Mouse (Mus musculus): ENCODE results near the gene 9530003J23Rik. TPM values are rescaled to one million over a fixed set of nuclear protein-coding genes. Genes with fewer than 3 reads are reported as not detected.
A peak's percentile ranks its signal among the peaks of the same experiment; 100 is the strongest.

Gene 9530003J23Rik
- polyA plus RNA-seq, 1 experiment from 2014 or later = not detected

DNA sequence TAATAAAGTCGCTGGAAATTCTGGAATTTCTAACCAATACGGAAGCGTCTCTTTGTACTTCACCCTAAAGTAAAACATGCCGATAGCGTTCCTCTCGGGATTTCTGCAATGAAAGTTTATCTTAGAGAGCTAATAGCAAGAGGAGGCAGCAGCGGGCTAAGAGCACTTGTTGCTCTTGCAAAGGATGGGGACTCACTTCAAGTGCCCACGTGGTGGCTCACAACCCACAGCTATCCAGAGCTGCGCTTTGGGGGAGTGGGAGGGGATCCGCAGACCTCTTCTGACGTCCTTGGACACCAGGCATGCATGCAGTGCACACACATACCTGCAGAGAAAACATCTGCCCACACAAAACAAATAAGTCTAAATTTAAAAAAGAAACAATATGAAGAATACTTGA, 2.6 kb downstream of the 9530003J23Rik start:
- no peaks in the 10 kb centered on the region for H3K27me3 ChIP-seq (ENCODE audit: control insufficient read depth, insufficient read depth, low read length)
- no peak overlapping the region for H3K9ac ChIP-seq (ENCODE audit: low read depth, low read length)
- no peaks in the 10 kb centered on the region for H3K4me1 ChIP-seq (replicated peaks; ENCODE audit: control insufficient read depth, insufficient read depth, low read length)
- WGBS = 70% methylated on average over 11 of the region's 11 CpGs
- no peak for ATAC-seq (ENCODE audit: low FRiP score)
- H3K4me2 ChIP-seq (replicated peaks; ENCODE audit: low read depth, low read length) = no peak overlapping the region
- H3K9me3 ChIP-seq (ENCODE audit: control insufficient read depth, low read length) = no peaks in the 10 kb centered on the region
- no peak overlapping the region for H3K27ac ChIP-seq (ENCODE audit: low read depth, low read length)
- no peaks in the 10 kb centered on the region for H3K36me3 ChIP-seq (ENCODE audit: control insufficient read depth, insufficient read depth, low read length)
- no peak for DNase-seq (ENCODE audit: low spot score)
- no peak overlapping the region for H3K4me3 ChIP-seq (ENCODE audit: low read depth, low read length)

DNA sequence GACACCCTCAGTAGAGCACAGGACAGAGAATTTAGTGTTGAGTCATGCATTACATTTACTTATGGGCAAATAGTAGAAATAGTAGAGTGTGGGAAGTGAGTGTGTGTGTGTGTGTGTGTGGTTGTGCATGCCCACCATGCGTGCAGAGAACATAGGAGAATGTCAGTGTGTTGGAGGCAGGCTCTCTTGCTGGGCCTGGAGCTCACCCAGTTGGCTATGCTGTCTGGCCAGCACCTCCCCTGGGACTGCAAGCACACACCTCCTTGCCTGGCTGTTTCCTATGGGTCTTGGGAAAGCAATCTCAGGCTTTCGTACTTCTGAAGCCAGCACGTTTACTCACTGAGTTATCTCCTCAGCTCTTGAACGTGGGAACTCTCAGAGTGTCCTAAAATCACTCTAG, 3.7 kb downstream of the 9530003J23Rik start:
- DNase-seq (ENCODE audit: low spot score) (no peak), ATAC-seq (ENCODE audit: low FRiP score) (no peak)
- Histone ChIP-seq H3K9me3 (ENCODE audit: control insufficient read depth, low read length) (no peaks in the 10 kb centered on the region), H3K4me2 (replicated peaks; ENCODE audit: low read depth, low read length) (no peak overlapping the region), H3K27ac (ENCODE audit: low read depth, low read length) (no peak overlapping the region), H3K4me1 (replicated peaks; ENCODE audit: control insufficient read depth, insufficient read depth, low read length) (no peaks in the 10 kb centered on the region), H3K36me3 (ENCODE audit: control insufficient read depth, insufficient read depth, low read length) (no peaks in the 10 kb centered on the region), H3K9ac (ENCODE audit: low read depth, low read length) (no peak overlapping the region), H3K27me3 (ENCODE audit: control insufficient read depth, insufficient read depth, low read length) (no peaks in the 10 kb centered on the region), H3K4me3 (ENCODE audit: low read depth, low read length) (no peak overlapping the region)
- WGBS = 73% methylated on average over 4 of the region's 4 CpGs

DNA sequence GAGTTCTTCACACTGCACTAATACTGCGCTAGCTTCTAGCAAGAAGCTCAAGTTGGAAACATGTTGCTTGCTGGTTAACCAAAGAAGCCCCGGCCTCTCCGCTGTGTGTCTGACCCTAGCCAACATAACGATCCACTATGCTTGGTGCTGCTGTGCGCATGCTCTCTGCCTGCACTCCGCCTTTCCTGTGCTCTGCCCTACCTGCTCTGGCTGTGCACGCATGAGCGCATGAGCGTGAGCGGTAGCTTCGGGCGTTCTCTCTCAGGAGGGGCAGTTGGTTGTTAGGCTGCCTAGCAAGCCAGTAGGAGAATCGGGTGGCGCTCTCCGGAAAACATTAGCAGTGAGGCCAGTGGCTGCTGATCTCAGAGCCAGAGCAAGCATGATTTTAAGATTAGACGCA, 8.7 kb downstream of the 9530003J23Rik start:
- 70% methylated on average over 16 of the region's 16 CpGs for WGBS
- no peak for DNase-seq (ENCODE audit: low spot score)
- Histone ChIP-seq H3K4me2 (replicated peaks; ENCODE audit: low read depth, low read length) (no peak overlapping the region), H3K36me3 (ENCODE audit: control insufficient read depth, insufficient read depth, low read length) (no peaks in the 10 kb centered on the region), H3K4me3 (ENCODE audit: low read depth, low read length) (no peak overlapping the region), H3K27ac (ENCODE audit: low read depth, low read length) (no peak overlapping the region), H3K27me3 (ENCODE audit: control insufficient read depth, insufficient read depth, low read length) (no peaks in the 10 kb centered on the region), H3K9ac (ENCODE audit: low read depth, low read length) (no peak overlapping the region), H3K4me1 (replicated peaks; ENCODE audit: control insufficient read depth, insufficient read depth, low read length) (no peaks in the 10 kb centered on the region), H3K9me3 (ENCODE audit: control insufficient read depth, low read length) (no peaks in the 10 kb centered on the region)
- no peak for ATAC-seq (ENCODE audit: low FRiP score)

DNA sequence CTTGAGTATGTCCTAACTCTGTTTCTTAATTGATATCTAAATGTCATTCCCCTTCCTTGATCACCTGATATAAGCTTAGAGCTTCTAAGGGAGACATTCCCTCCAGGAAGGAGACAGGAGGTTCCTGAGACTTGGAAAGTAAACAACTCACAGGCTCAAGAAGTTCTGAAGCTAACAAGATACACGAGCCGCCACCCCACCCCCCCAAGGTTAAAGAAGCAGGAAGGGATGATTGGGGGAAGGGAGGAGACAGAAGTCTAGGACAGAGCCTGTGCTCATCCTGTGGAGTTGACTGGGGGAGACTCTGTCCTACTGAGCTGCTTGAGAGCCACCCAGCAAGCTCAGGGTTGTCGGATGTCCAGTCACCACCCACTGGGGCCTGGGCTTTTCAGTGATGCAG, 12.5 kb downstream of the 9530003J23Rik start:
- no peak overlapping the region for H3K4me2 ChIP-seq (replicated peaks; ENCODE audit: low read depth, low read length)
- H3K27me3 ChIP-seq (ENCODE audit: control insufficient read depth, insufficient read depth, low read length) = no peaks in the 10 kb centered on the region
- H3K36me3 ChIP-seq (ENCODE audit: control insufficient read depth, insufficient read depth, low read length) = peaks cover 6% of the 10 kb centered on the region; the same call in 1 of the 2 replicates
- H3K9ac ChIP-seq (ENCODE audit: low read depth, low read length) = no peak overlapping the region
- no peak overlapping the region for H3K4me3 ChIP-seq (ENCODE audit: low read depth, low read length)
- WGBS = 83% methylated on average over 3 of the region's 3 CpGs
- ATAC-seq (ENCODE audit: low FRiP score) (no peak), DNase-seq (ENCODE audit: low spot score) (no peak)
- peaks cover 5% of the 10 kb centered on the region for H3K4me1 ChIP-seq (replicated peaks; ENCODE audit: control insufficient read depth, insufficient read depth, low read length)
- H3K27ac ChIP-seq (ENCODE audit: low read depth, low read length) = no peak overlapping the region
- H3K9me3 ChIP-seq (ENCODE audit: control insufficient read depth, low read length) = no peaks in the 10 kb centered on the region

DNA sequence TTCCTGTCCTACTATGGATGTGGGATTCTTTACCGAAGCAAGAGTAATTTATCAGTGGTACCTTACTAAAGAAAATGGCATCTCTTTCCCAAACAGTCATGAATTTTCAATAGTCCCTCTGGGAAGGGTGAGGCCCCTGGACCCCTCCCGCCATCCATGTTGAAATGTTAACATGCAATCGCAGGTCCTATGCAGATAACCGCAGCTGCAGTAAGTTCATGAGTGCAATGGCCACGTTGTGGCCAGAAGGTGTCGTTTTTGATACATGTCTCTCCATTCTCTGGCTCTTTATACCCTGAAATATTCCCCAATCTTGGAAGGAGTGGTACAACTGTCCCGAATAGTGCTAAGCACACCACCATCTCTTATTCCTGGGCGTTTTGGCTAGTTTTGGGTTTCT, 13.4 kb downstream of the 9530003J23Rik start:
- Histone ChIP-seq H3K27ac (ENCODE audit: low read depth, low read length) (no peak overlapping the region), H3K27me3 (ENCODE audit: control insufficient read depth, insufficient read depth, low read length) (no peaks in the 10 kb centered on the region), H3K9ac (ENCODE audit: low read depth, low read length) (no peak overlapping the region), H3K4me3 (ENCODE audit: low read depth, low read length) (peak overlapping the region; percentile 61; the same call in 1 of the 2 replicates), H3K4me2 (replicated peaks; ENCODE audit: low read depth, low read length) (peak overlapping the region; percentile 47; the same call in 1 of the 2 replicates), H3K4me1 (replicated peaks; ENCODE audit: control insufficient read depth, insufficient read depth, low read length) (peaks cover 5% of the 10 kb centered on the region), H3K9me3 (ENCODE audit: control insufficient read depth, low read length) (no peaks in the 10 kb centered on the region), H3K36me3 (ENCODE audit: control insufficient read depth, insufficient read depth, low read length) (peaks cover 7% of the 10 kb centered on the region; the same call in 1 of the 2 replicates)
- DNase-seq (ENCODE audit: low spot score) = peak; percentile 15
- no peak for ATAC-seq (ENCODE audit: low FRiP score)
- WGBS = 62% methylated on average over 8 of the region's 8 CpGs

DNA sequence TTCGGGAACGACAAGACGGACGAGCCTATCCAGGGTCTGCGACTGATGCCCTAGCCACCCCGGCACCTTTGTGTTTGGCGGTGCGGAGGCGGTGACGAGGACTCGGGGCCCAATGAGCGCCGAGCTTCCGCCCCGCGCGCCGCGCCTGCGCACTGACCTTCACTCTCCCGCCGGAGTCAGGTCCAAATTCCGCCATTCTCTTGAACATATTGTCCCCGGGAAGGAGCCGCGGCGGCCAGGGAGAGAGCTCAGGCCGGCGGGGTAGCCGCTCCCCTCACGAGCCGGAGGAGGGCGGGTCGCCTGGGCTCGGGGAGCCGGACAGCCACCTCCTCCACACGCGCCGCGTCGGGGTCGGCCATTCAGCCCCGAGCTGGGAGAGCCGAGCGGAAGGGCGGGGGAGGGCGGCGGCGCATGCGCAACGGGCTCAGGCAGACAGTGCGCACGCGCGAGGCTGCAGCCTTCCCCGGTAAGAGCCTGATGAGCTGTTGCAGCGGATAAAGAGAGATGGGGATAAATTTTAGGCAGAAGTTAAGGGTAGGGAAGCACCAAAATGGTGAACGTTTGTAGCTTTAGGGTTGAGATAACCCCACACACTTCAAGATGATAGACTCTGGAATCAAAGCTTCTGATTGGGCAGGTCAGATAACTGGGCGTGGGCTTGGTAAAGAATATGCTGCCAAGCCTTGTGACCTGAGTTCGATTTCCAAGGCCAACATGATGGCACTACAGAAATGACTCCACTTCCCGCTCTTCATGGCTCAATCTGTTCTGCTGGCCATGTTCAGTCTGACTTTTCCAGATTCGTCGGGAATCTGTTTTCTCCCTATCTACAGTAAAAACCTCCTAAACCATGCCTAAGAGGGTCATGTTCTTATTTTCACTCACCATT, 14.2 kb downstream of the 9530003J23Rik start, which contains the start of gene Yeats4:
Gene Yeats4, minus strand, starts transcription at position 406 of the 889 bp plus-strand sequence.
- peak within 1 kb of the TSS; percentile 61 for H3K4me3 ChIP-seq (ENCODE audit: low read depth, low read length)
- peak within 1 kb of the TSS; percentile 92 for H3K27ac ChIP-seq (ENCODE audit: low read depth, low read length)
- no peaks in the 10 kb centered on the region for H3K27me3 ChIP-seq (ENCODE audit: control insufficient read depth, insufficient read depth, low read length)
- H3K4me1 ChIP-seq (replicated peaks; ENCODE audit: control insufficient read depth, insufficient read depth, low read length) = peaks cover 5% of the 10 kb centered on the region
- H3K4me2 ChIP-seq (replicated peaks; ENCODE audit: low read depth, low read length) = peak within 1 kb of the TSS; percentile 47
- peak within 1 kb of the TSS; percentile 83 for H3K9ac ChIP-seq (ENCODE audit: low read depth, low read length)
- peak; percentile 98 for ATAC-seq (ENCODE audit: low FRiP score)
- peak; percentile 96 for DNase-seq (ENCODE audit: low spot score)
- H3K36me3 ChIP-seq (ENCODE audit: control insufficient read depth, insufficient read depth, low read length) = peaks cover 9% of the 10 kb centered on the region; the same call in 1 of the 2 replicates
- H3K9me3 ChIP-seq (ENCODE audit: control insufficient read depth, low read length) = no peaks in the 10 kb centered on the region
- WGBS = 1% methylated on average over 63 of the region's 63 CpGs

DNA sequence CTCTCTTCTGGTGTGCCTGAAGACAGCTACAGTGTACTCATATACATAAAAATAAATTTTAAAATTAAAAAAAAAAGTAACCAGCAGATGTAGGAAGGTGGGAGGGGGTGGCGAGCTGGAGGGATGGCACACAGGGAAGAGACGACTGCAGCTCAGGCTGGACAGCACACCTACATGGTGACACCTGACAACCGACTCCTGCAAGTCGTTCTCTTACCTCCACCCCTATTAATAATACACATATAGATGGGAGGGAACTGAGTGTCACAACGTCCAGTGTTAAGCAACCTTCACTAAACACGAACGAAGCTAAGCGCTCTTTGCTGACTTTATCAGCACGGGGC, 14.8 kb downstream of the 9530003J23Rik start:
- ATAC-seq (ENCODE audit: low FRiP score) = no peak; the same call in 1 of the 2 replicates
- 0% methylated on average over 9 of the region's 9 CpGs for WGBS

DNA sequence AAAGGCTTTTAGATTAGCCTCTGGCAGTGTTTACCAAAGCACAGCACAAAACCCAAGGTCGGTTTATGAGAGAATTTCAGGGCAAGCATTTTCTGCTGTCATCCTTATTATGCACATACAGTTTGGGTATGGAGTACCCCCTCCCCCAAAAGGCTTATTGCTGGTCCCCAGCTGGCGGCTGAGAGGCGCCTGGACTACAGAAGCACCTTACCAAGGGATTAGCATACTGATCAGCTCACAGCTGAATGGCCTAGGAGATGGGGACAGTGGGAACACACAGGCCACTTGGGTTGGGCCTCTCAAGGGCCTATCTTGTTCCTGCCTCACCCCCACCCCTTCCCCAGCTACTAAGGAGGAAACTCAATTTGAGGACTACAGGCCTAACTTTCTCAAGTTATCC, 15.7 kb downstream of the 9530003J23Rik start:
- 71% methylated on average over 3 of the region's 3 CpGs for WGBS
- H3K4me3 ChIP-seq (ENCODE audit: low read depth, low read length) = no peak overlapping the region
- 0 out of 2 replicates have a peak overlapping the region, but pooled peaks have one; percentile 47 for H3K4me2 ChIP-seq (replicated peaks; ENCODE audit: low read depth, low read length)
- no peak overlapping the region for H3K9ac ChIP-seq (ENCODE audit: low read depth, low read length)
- no peak for ATAC-seq (ENCODE audit: low FRiP score)
- no peak overlapping the region for H3K27ac ChIP-seq (ENCODE audit: low read depth, low read length)
- H3K36me3 ChIP-seq (ENCODE audit: control insufficient read depth, insufficient read depth, low read length) = peaks cover 18% of the 10 kb centered on the region
- no peak for DNase-seq (ENCODE audit: low spot score)
- H3K27me3 ChIP-seq (ENCODE audit: control insufficient read depth, insufficient read depth, low read length) = no peaks in the 10 kb centered on the region
- peaks cover 5% of the 10 kb centered on the region for H3K4me1 ChIP-seq (replicated peaks; ENCODE audit: control insufficient read depth, insufficient read depth, low read length)
- no peaks in the 10 kb centered on the region for H3K9me3 ChIP-seq (ENCODE audit: control insufficient read depth, low read length)

More for the DNA sequence above, 14.8 kb downstream of the 9530003J23Rik start:
- Histone ChIP-seq H3K9ac (ENCODE audit: low read depth, low read length) (peak overlapping the region; percentile 83), H3K27ac (ENCODE audit: low read depth, low read length) (no peak overlapping the region), H3K9me3 (ENCODE audit: control insufficient read depth, low read length) (no peaks in the 10 kb centered on the region), H3K4me2 (replicated peaks; ENCODE audit: low read depth, low read length) (peak overlapping the region; percentile 47), H3K27me3 (ENCODE audit: control insufficient read depth, insufficient read depth, low read length) (no peaks in the 10 kb centered on the region), H3K36me3 (ENCODE audit: control insufficient read depth, insufficient read depth, low read length) (peaks cover 10% of the 10 kb centered on the region; the same call in 1 of the 2 replicates), H3K4me3 (ENCODE audit: low read depth, low read length) (peak overlapping the region; percentile 61), H3K4me1 (replicated peaks; ENCODE audit: control insufficient read depth, insufficient read depth, low read length) (peaks cover 5% of the 10 kb centered on the region)
- DNase-seq (ENCODE audit: low spot score) = no peak

DNA sequence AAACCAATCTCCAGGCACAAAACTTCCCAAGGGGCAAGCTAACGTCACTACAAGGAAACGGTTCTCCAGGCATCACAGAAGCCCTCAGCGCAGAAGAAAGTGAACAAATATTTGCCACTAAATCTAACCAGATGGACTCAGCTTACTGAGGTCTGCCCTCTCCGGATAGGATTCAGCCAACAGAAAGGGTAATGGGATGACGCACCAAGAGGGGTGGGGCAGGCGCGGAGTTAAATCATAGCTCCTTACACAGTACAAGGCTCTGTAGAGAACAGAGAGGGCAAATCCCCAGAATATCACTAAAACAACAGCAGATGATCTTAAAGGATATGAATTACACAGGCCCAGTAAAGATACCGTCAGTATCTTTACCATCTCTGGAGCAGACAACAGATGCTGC, 20.2 kb downstream of the 9530003J23Rik start:
- peaks cover 5% of the 10 kb centered on the region for H3K4me1 ChIP-seq (replicated peaks; ENCODE audit: control insufficient read depth, insufficient read depth, low read length)
- DNase-seq (ENCODE audit: low spot score) = no peak

More for the DNA sequence above, 20.2 kb downstream of the 9530003J23Rik start:
- peaks cover 28% of the 10 kb centered on the region for H3K36me3 ChIP-seq (ENCODE audit: control insufficient read depth, insufficient read depth, low read length)
- H3K9me3 ChIP-seq (ENCODE audit: control insufficient read depth, low read length) = no peaks in the 10 kb centered on the region
- no peak overlapping the region for H3K4me3 ChIP-seq (ENCODE audit: low read depth, low read length)
- no peak overlapping the region for H3K9ac ChIP-seq (ENCODE audit: low read depth, low read length)
- no peaks in the 10 kb centered on the region for H3K27me3 ChIP-seq (ENCODE audit: control insufficient read depth, insufficient read depth, low read length)
- H3K4me2 ChIP-seq (replicated peaks; ENCODE audit: low read depth, low read length) = no peak overlapping the region
- H3K27ac ChIP-seq (ENCODE audit: low read depth, low read length) = no peak overlapping the region
- 95% methylated on average over 8 of the region's 8 CpGs for WGBS
- no peak for ATAC-seq (ENCODE audit: low FRiP score)
